Mouse (Mus musculus): Measurements from ENCODE around the gene Gm10037.
"Not testable (repeated sequence)": the region's sequence is repeated elsewhere in the genome, so short reads cannot be mapped to it uniquely, and the experiment has no call there.

- not testable (repeated sequence) for TF ChIP-seq CTCF, EP300 (IDR thresholded peaks at IDR 0.05; ENCODE audit: low read depth)
Observed at GRCm38 (mm10) chr13:67799151-67799550, 31.8 kb upstream of the Gm10037 start.

All from liver, postnatal 0 days (tissue).